Mouse (Mus musculus): ENCODE measurements around the gene Gars. TPM values are rescaled to one million over a fixed set of nuclear protein-coding genes. Genes with fewer than 3 reads are reported as not detected.

The Gars gene
- 100 TPM in 2 replicates for polyA plus RNA-seq (2015; fragmentation: Nextera tagmentation; extraction: Ambion mirVana)

- H3K27me3 ChIP-seq = no peaks in the 10 kb centered on the region; the same call in 1 of the 2 replicates
- peak within 1 kb of the TSS; percentile 97 for H3K9ac ChIP-seq
- H3K36me3 ChIP-seq (replicated peaks) = no peaks in the 10 kb centered on the region
- peak; percentile 93 for ATAC-seq (ENCODE audit: insufficient read depth)
- no peaks in the 10 kb centered on the region for H3K9me3 ChIP-seq (replicated peaks)
- H3K27ac ChIP-seq (replicated peaks) = peak within 1 kb of the TSS; percentile 97
- peaks cover 31% of the 10 kb centered on the region for H3K4me1 ChIP-seq (replicated peaks)
- peak within 1 kb of the TSS; percentile 81 for H3K4me2 ChIP-seq
- peak within 1 kb of the TSS; percentile 96 for H3K4me3 ChIP-seq (replicated peaks)
- WGBS (ENCODE audit: insufficient replicate concordance) = under 1% methylated on average over 87 of the region's 87 CpGs
Observed at GRCm38 (mm10) chr6:55037799-55038670, at the start of gene Gars. Gene Gars (plus strand): TSS chr6:55038007.

DNA sequence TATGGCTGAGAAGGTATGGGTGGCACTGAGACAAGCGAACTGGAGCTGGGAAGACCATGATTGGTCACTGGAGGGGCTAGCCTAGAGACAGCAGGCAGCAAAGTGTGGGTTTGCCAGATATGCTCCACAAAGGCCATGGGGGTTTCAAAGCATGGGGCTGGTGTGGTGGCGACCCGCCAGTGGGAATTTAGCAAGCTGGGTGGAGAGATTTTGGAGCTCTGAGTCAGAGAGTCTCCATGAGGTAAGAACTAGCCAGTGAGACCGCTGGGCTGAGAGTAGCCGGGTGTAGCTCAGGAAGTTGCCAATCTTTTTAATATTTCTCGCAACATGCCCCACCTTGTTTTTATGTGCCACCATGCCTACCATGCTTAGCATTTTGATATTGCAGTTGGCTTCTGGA is 49.7 kb upstream of the Gars start:
- H3K27me3 ChIP-seq = no peaks in the 10 kb centered on the region
- H3K27ac ChIP-seq (replicated peaks) = no peak overlapping the region
- H3K4me2 ChIP-seq = no peak overlapping the region
- 78% methylated on average over 6 of the region's 6 CpGs for WGBS (ENCODE audit: insufficient replicate concordance)
- H3K9me3 ChIP-seq (replicated peaks) = no peaks in the 10 kb centered on the region
- no peak for ATAC-seq (ENCODE audit: insufficient read depth)
- H3K36me3 ChIP-seq (replicated peaks) = no peaks in the 10 kb centered on the region
- no peak overlapping the region for H3K9ac ChIP-seq
- H3K4me1 ChIP-seq (replicated peaks) = peaks cover 21% of the 10 kb centered on the region
- no peak overlapping the region for H3K4me3 ChIP-seq (replicated peaks)

GRCm38 (mm10) chr6:54991189-54991588 is 46.6 kb upstream of the Gars start:
- WGBS (ENCODE audit: insufficient replicate concordance) = 21% methylated on average over 2 of the region's 2 CpGs

DNA sequence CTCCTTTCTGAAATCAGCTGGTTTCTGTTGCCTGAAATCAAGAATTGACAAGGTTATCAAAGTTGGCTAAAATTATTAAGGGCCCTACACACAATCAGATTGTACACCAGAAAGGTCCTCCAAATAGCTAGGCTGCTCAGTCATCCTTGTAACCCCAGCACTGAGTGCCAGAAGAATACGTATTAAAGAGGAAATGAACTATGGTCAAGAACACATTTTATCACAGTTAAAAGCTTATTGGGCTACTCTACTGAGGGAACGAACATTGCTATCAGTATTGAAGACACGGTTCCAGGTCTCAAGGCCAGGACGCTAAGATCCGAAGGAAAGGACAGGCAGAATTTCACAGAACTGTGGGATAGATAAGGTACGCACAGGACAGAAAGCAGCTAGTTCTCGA is 45.7 kb upstream of the Gars start:
- no peak for ATAC-seq (ENCODE audit: insufficient read depth)
- H3K4me1 ChIP-seq (replicated peaks) = peaks cover 24% of the 10 kb centered on the region
- H3K27ac ChIP-seq (replicated peaks) = no peak overlapping the region
- no peaks in the 10 kb centered on the region for H3K36me3 ChIP-seq (replicated peaks)
- H3K4me3 ChIP-seq (replicated peaks) = peak overlapping the region; percentile 61
- no peaks in the 10 kb centered on the region for H3K9me3 ChIP-seq (replicated peaks)
- WGBS (ENCODE audit: insufficient replicate concordance) = under 1% methylated on average over 7 of the region's 7 CpGs
- H3K4me2 ChIP-seq = peak overlapping the region; percentile 94
- H3K9ac ChIP-seq = peak overlapping the region; percentile 60
- H3K27me3 ChIP-seq = no peaks in the 10 kb centered on the region

More at GRCm38 (mm10) chr6:54991189-54991588, 46.6 kb upstream of the Gars start:
- Histone ChIP-seq H3K9ac (no peak overlapping the region), H3K4me3 (replicated peaks) (no peak overlapping the region), H3K36me3 (replicated peaks) (no peaks in the 10 kb centered on the region), H3K27ac (replicated peaks) (no peak overlapping the region), H3K4me2 (no peak overlapping the region), H3K4me1 (replicated peaks) (peaks cover 24% of the 10 kb centered on the region), H3K9me3 (replicated peaks) (no peaks in the 10 kb centered on the region), H3K27me3 (no peaks in the 10 kb centered on the region)
- no peak for ATAC-seq (ENCODE audit: insufficient read depth)

DNA sequence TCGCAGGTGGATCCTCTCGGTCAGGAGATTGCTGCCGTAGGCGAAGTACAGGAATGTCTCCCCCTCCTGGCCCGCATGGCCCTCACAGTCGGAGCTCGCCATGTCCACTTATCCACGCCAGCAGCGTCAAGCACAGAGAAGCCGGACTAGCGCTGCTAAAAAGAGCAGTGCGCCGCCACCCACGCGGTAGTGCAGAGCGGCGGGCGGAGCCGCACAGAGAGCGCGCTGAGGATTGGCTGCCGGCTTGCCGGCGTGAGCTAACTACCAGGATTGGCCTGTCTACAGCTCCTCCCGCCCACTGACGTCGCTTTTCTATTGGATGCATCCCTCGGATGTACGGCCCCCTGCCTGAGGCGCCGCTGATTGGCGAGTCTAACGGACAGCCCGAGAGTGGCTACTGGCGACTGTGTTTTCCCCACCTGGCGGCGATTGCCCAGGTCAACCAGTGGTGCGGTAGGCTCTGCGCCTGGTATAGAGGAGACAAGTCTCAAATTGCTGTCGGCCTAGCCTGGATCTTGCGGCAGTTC is 45.0 kb upstream of the Gars start, which contains the start of gene Ggct:
Gene Ggct, minus strand, starts transcription at position 217 of the 527 bp plus-strand sequence.
- peak within 1 kb of the TSS; percentile 53; the same call in 1 of the 2 replicates for H3K27ac ChIP-seq (replicated peaks)
- peak within 1 kb of the TSS; percentile 94 for H3K4me2 ChIP-seq
- peaks cover 24% of the 10 kb centered on the region for H3K4me1 ChIP-seq (replicated peaks)
- peak within 1 kb of the TSS; percentile 60 for H3K9ac ChIP-seq
- ATAC-seq (ENCODE audit: insufficient read depth) = peak; percentile 100
- H3K27me3 ChIP-seq = no peaks in the 10 kb centered on the region
- peak within 1 kb of the TSS; percentile 61 for H3K4me3 ChIP-seq (replicated peaks)
- no peaks in the 10 kb centered on the region for H3K9me3 ChIP-seq (replicated peaks)
- under 1% methylated on average over 41 of the region's 41 CpGs for WGBS (ENCODE audit: insufficient replicate concordance)
- H3K36me3 ChIP-seq (replicated peaks) = no peaks in the 10 kb centered on the region

DNA sequence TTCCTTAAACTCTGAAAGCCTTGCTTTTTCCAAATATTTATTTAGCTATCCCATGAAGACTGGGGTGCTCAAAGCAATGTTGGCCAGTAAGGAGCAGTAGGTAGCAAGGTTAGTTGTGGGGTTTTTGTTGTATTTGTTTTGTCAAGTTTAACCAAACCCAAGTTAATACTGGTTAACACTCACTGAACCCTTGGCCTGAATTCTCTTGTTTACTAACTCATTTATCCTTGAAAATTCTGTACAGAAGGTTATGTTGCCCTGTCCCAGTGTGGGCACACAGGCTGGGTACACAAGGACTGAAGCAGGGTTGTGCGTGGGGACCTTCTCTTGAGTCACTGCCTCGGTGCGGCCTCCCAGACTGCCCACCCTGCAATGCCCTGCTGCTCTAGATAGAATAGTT is 41.4 kb upstream of the Gars start:
- Histone ChIP-seq H3K27me3 (no peaks in the 10 kb centered on the region; the same call in 1 of the 2 replicates), H3K4me1 (replicated peaks) (peaks cover 20% of the 10 kb centered on the region), H3K9ac (no peak overlapping the region), H3K27ac (replicated peaks) (no peak overlapping the region), H3K4me2 (no peak overlapping the region), H3K4me3 (replicated peaks) (no peak overlapping the region), H3K36me3 (replicated peaks) (no peaks in the 10 kb centered on the region), H3K9me3 (replicated peaks) (no peaks in the 10 kb centered on the region)
- WGBS (ENCODE audit: insufficient replicate concordance) = 71% methylated on average over 3 of the region's 3 CpGs
- no peak for ATAC-seq (ENCODE audit: insufficient read depth)

DNA sequence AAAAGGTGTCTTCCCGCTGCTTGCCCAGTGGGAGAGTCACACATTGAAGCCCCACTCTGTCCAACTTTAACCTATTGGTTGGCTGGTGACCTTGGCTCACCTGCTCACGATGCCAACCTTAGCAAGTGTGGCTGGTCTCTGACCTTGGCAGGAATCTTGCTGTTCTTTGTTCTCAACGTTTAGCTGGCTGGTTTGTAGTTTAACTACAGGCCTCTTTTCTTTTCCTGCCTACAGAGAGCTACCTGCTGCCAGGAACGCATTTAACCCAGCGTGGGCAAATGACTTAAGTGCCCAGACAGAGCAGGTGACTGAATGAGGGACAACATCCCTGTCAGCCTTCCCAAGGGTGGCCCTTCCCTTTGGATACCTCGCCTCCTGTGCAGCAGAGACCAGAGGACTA is 40.1 kb upstream of the Gars start:
- H3K27ac ChIP-seq (replicated peaks) = no peak overlapping the region
- H3K4me2 ChIP-seq = no peak overlapping the region
- H3K9ac ChIP-seq = no peak overlapping the region
- ATAC-seq (ENCODE audit: insufficient read depth) = no peak
- H3K36me3 ChIP-seq (replicated peaks) = no peaks in the 10 kb centered on the region
- H3K27me3 ChIP-seq = no peaks in the 10 kb centered on the region; the same call in 1 of the 2 replicates
- no peaks in the 10 kb centered on the region for H3K9me3 ChIP-seq (replicated peaks)
- peaks cover 7% of the 10 kb centered on the region for H3K4me1 ChIP-seq (replicated peaks)
- H3K4me3 ChIP-seq (replicated peaks) = no peak overlapping the region
- WGBS (ENCODE audit: insufficient replicate concordance) = 71% methylated on average over 6 of the region's 6 CpGs

DNA sequence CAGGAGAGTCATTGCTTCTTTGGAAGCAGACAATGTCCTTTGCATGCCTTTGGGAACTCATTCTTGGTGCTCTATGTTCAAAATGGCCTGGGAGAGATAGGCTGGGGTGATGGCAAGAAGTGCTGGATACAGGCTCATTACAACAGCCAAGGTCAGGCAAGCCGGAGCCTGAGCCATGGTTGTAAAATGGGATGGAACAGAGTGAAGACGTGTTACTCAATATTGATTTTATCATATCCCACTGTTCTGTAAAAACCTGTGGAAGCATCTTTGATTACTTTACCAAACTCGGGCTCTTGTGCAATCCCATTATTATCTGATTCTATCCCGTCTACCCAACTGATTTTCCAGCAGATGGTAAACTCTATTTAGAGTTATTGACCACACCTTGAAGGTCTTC is 36.5 kb upstream of the Gars start:
- H3K27ac ChIP-seq (replicated peaks) = no peak overlapping the region
- H3K4me3 ChIP-seq (replicated peaks) = no peak overlapping the region
- no peaks in the 10 kb centered on the region for H3K4me1 ChIP-seq (replicated peaks)
- no peak overlapping the region for H3K4me2 ChIP-seq
- ATAC-seq (ENCODE audit: insufficient read depth) = no peak
- no peaks in the 10 kb centered on the region for H3K36me3 ChIP-seq (replicated peaks)
- H3K9ac ChIP-seq = no peak overlapping the region
- H3K27me3 ChIP-seq = no peaks in the 10 kb centered on the region; the same call in 1 of the 2 replicates
- no peaks in the 10 kb centered on the region for H3K9me3 ChIP-seq (replicated peaks)
- 55% methylated on average over 4 of the region's 4 CpGs for WGBS (ENCODE audit: insufficient replicate concordance)

GRCm38 (mm10) chr6:55002438-55002837 is 35.4 kb upstream of the Gars start:
- WGBS (ENCODE audit: insufficient replicate concordance) = 52% methylated on average over 4 of the region's 4 CpGs

DNA sequence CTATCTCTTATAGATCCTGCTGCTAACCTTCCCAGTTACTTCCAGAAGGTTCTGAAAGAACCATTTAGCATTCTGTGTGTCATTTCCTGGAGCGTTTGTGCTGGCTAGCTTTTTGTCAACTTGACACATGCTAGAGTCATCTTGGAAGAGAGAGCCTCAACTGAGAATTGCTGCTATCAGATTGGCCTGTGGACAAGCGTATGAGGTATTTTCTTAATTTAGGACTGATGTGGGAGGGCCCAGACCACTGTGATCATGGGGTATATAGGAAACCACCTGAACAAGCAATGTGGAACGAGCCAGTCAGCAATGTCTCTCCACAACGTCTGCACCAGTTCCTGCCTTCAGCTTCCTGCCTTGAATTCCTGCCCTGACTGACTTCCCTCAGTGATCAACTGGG is 34.2 kb upstream of the Gars start:
- Histone ChIP-seq H3K4me2 (no peak overlapping the region), H3K27ac (replicated peaks) (no peak overlapping the region), H3K27me3 (peaks cover 7% of the 10 kb centered on the region), H3K36me3 (replicated peaks) (no peaks in the 10 kb centered on the region), H3K9ac (no peak overlapping the region), H3K4me1 (replicated peaks) (no peaks in the 10 kb centered on the region), H3K4me3 (replicated peaks) (no peak overlapping the region), H3K9me3 (replicated peaks) (no peaks in the 10 kb centered on the region)
- no peak for ATAC-seq (ENCODE audit: insufficient read depth)
- 32% methylated on average over 4 of the region's 4 CpGs for WGBS (ENCODE audit: insufficient replicate concordance)

More at GRCm38 (mm10) chr6:55002438-55002837, 35.4 kb upstream of the Gars start:
- no peaks in the 10 kb centered on the region for H3K9me3 ChIP-seq (replicated peaks)
- H3K4me1 ChIP-seq (replicated peaks) = no peaks in the 10 kb centered on the region
- no peaks in the 10 kb centered on the region; the same call in 1 of the 2 replicates for H3K27me3 ChIP-seq
- ATAC-seq (ENCODE audit: insufficient read depth) = no peak
- H3K4me3 ChIP-seq (replicated peaks) = no peak overlapping the region
- no peak overlapping the region for H3K4me2 ChIP-seq
- H3K27ac ChIP-seq (replicated peaks) = no peak overlapping the region
- no peak overlapping the region for H3K9ac ChIP-seq
- no peaks in the 10 kb centered on the region for H3K36me3 ChIP-seq (replicated peaks)

- ATAC-seq (ENCODE audit: insufficient read depth) = no peak
- no peak overlapping the region for H3K4me2 ChIP-seq
- H3K9me3 ChIP-seq (replicated peaks) = no peaks in the 10 kb centered on the region
- H3K27me3 ChIP-seq = peaks cover 19% of the 10 kb centered on the region
- H3K27ac ChIP-seq (replicated peaks) = no peak overlapping the region
- H3K9ac ChIP-seq = no peak overlapping the region
- H3K4me1 ChIP-seq (replicated peaks) = no peaks in the 10 kb centered on the region
- H3K4me3 ChIP-seq (replicated peaks) = no peak overlapping the region
- H3K36me3 ChIP-seq (replicated peaks) = no peaks in the 10 kb centered on the region
- WGBS (ENCODE audit: insufficient replicate concordance) = 62% methylated on average over 8 of the region's 8 CpGs
Observed at GRCm38 (mm10) chr6:55008401-55008800, 29.4 kb upstream of the Gars start.
